Mouse (Mus musculus): ENCODE data around the gene Gm49601. TPM values are rescaled to one million over a fixed set of nuclear protein-coding genes. Genes with fewer than 3 reads are reported as not detected.
A peak's percentile ranks its signal among the peaks of the same experiment; 100 is the strongest.

Gene Gm49601
- polyA plus RNA-seq, 1 experiment from 2014 or later, result 2.4 TPM

DNA sequence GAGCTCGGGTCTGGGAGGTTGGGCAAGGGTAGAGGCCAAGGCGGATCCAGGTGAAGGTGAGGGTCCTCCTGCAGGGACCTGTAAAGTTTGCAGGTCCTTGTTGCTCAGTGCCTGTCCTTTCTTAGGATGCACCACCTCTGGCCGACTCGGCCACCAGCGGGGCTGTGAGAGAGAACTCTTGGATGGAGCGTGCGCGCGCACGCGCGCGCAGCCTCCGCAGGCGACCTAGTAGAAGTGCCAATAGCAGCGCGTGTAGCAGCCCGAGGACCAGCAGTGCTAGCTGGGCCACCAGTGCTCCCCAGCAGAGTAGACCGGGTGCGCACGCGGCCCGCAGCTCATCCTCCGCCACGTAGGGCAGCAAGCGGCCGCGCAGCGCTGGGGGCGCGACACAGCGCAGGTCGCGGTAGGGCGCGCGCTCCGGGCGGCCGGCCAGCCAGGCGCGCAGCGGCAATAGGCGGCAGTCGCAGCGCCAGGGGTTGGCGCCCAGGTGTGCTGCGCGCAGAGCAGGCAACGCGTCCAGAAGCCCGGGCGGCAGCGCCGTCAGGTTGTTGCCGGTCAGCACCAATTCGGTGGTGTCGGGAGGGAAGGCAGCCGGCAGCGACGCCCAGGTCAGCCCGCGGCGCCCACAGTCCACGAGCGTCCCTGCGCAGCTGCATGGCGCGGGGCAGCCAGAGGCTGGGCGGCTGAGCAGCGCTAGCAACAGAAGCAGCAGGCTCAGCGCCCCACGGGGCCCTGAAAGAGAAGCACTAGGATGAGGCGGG, 5.4 kb downstream of the Gm49601 start:
- H3K27ac ChIP-seq (replicated peaks; ENCODE audit: low read depth, low read length), result no peak overlapping the region
- ATAC-seq (ENCODE audit: insufficient number of reproducible peaks, low FRiP score, low TSS enrichment, low read depth), result no peak
- DNase-seq (ENCODE audit: low spot score), result peak; percentile 68

DNA sequence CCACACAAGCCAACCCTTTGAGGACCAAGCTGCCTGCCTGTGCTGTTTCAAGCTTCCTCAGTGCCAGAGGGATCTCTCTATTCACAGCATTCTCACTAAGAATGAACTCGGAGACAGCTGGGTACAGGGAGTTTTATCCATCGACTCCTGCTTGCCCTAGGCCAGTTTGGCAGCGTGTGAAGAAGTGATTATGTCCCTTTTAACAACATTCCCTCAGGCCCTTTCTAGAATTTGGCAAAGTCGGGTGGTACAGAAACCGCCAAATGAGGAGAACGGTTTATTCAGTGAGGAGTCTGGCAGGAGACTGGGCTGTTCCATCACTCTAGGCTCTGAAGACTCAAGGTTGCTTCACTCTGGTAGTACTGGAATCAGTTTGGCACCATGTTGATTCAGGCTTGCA, 6.0 kb downstream of the Gm49601 start:
- ATAC-seq (ENCODE audit: insufficient number of reproducible peaks, low FRiP score, low TSS enrichment, low read depth) (no peak), DNase-seq (ENCODE audit: low spot score) (no peak)
- no peaks in the 10 kb centered on the region for H3K9me3 ChIP-seq (ENCODE audit: control insufficient read depth, low read length)
- H3K4me2 ChIP-seq (ENCODE audit: low read depth, severe bottlenecking), result peak overlapping the region; percentile 89; the same call in 1 of the 2 replicates
- H3K4me1 ChIP-seq (ENCODE audit: control insufficient read depth, insufficient read depth, low read length), result peaks cover 22% of the 10 kb centered on the region
- no peak overlapping the region for H3K9ac ChIP-seq (ENCODE audit: low read length)
- 14% methylated on average over 6 of the region's 6 CpGs for WGBS
- H3K36me3 ChIP-seq (ENCODE audit: control insufficient read depth, insufficient read depth, low read length), result no peaks in the 10 kb centered on the region
- peaks cover 77% of the 10 kb centered on the region for H3K27me3 ChIP-seq (ENCODE audit: control insufficient read depth, insufficient read depth, low read length)
- H3K27ac ChIP-seq (replicated peaks; ENCODE audit: low read depth, low read length), result no peak overlapping the region
- H3K4me3 ChIP-seq (ENCODE audit: low read depth, low read length), result peak overlapping the region; percentile 41

More for the DNA sequence above, 5.4 kb downstream of the Gm49601 start:
- H3K4me3 ChIP-seq (ENCODE audit: low read depth, low read length), result peak overlapping the region; percentile 41
- WGBS, result under 1% methylated on average over 74 of the region's 74 CpGs
- H3K4me2 ChIP-seq (ENCODE audit: low read depth, severe bottlenecking), result peak overlapping the region; percentile 89
- peaks cover 81% of the 10 kb centered on the region for H3K27me3 ChIP-seq (ENCODE audit: control insufficient read depth, insufficient read depth, low read length)
- no peaks in the 10 kb centered on the region for H3K9me3 ChIP-seq (ENCODE audit: control insufficient read depth, low read length)
- peak overlapping the region; percentile 32; the same call in 1 of the 2 replicates for H3K9ac ChIP-seq (ENCODE audit: low read length)
- no peaks in the 10 kb centered on the region for H3K36me3 ChIP-seq (ENCODE audit: control insufficient read depth, insufficient read depth, low read length)
- H3K4me1 ChIP-seq (ENCODE audit: control insufficient read depth, insufficient read depth, low read length), result peaks cover 22% of the 10 kb centered on the region

DNA sequence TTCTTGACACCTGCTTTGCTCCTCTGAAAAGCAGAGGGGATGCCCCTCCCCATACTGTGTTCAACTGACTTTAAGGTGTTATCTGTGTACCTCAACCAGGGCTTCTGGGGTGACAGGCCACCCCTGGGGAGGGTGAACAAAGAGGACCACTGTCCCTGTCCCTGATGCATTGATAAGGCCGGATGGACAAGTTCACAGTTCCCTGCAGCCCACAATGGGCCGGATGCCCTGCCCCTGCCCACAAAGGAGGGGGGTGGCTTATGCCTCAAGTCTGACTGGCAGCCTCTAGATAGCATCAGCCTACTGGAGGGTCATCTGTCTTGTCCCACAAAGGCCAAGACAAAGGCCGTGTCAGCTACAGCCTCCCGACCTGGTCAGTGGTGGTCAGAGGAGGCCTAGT, 7.1 kb downstream of the Gm49601 start:
- Histone ChIP-seq H3K36me3 (ENCODE audit: control insufficient read depth, insufficient read depth, low read length) (no peaks in the 10 kb centered on the region), H3K9ac (ENCODE audit: low read length) (no peak overlapping the region), H3K27me3 (ENCODE audit: control insufficient read depth, insufficient read depth, low read length) (peaks cover 71% of the 10 kb centered on the region), H3K4me1 (ENCODE audit: control insufficient read depth, insufficient read depth, low read length) (peaks cover 22% of the 10 kb centered on the region), H3K4me3 (ENCODE audit: low read depth, low read length) (no peak overlapping the region), H3K9me3 (ENCODE audit: control insufficient read depth, low read length) (no peaks in the 10 kb centered on the region), H3K27ac (replicated peaks; ENCODE audit: low read depth, low read length) (no peak overlapping the region), H3K4me2 (ENCODE audit: low read depth, severe bottlenecking) (no peak overlapping the region)
- ATAC-seq (ENCODE audit: insufficient number of reproducible peaks, low FRiP score, low TSS enrichment, low read depth) (no peak), DNase-seq (ENCODE audit: low spot score) (no peak)
- WGBS, result 58% methylated on average over 4 of the region's 4 CpGs

DNA sequence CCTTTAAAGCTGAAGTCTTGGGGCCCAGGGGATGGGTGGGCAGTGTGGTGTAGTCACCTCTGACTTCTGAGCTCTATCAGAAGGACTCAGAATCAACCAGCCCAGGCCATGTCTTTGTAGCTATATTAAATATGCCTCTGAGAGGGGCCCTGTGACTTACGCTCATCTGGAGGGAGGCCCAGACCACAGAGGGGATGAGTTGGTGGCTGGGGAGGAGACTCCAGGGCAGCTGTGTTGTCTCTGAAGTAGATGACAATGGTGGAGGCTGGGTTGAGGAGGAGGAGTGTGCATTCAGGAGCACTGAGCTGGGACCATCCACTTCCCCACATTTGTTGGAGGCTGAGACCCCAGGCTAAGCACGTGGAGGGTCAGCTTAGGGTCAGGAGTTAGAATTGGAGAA, 7.9 kb downstream of the Gm49601 start:
- ATAC-seq (ENCODE audit: insufficient number of reproducible peaks, low FRiP score, low TSS enrichment, low read depth) (no peak), DNase-seq (ENCODE audit: low spot score) (no peak)
- Histone ChIP-seq H3K36me3 (ENCODE audit: control insufficient read depth, insufficient read depth, low read length) (no peaks in the 10 kb centered on the region), H3K27ac (replicated peaks; ENCODE audit: low read depth, low read length) (no peak overlapping the region), H3K27me3 (ENCODE audit: control insufficient read depth, insufficient read depth, low read length) (peaks cover 63% of the 10 kb centered on the region), H3K4me1 (ENCODE audit: control insufficient read depth, insufficient read depth, low read length) (peaks cover 24% of the 10 kb centered on the region), H3K9ac (ENCODE audit: low read length) (no peak overlapping the region), H3K4me2 (ENCODE audit: low read depth, severe bottlenecking) (no peak overlapping the region), H3K4me3 (ENCODE audit: low read depth, low read length) (no peak overlapping the region), H3K9me3 (ENCODE audit: control insufficient read depth, low read length) (no peaks in the 10 kb centered on the region)
- 74% methylated on average over 2 of the region's 2 CpGs for WGBS

DNA sequence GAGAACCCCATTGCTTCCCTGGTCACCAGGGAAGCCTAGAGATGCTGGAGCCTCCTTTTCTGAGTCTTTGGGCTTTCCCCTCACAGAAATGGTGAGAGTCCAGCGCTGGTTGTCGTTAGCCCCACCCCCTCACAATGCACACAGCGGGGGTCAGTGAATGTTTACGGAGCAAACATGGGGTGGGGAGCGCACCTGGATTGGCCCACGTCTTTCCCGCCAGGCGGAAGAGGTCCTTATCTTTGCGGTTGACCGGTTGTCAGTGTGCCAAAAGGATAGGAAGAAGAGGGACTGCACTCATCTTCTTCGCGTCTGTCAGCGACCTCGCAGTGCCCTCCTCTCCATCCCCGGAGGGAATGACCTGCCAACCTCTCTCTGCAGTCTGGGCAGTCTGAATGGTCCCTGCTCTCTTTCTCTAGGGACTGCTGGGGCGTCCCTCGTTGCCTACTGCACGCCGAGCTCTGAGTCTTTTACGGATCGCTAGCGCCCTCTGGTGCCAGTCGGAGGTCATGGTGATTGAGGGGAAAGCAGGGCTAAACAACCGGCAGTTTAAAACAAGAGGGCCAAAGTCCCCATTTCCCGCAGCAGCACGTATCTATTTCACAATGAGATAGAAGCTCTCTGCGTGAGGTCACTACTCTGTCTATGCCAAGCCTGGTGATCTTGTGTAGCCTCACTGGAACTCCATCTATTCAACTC, 8.7 kb downstream of the Gm49601 start:
- H3K27me3 ChIP-seq (ENCODE audit: control insufficient read depth, insufficient read depth, low read length), result peaks cover 55% of the 10 kb centered on the region
- H3K36me3 ChIP-seq (ENCODE audit: control insufficient read depth, insufficient read depth, low read length), result no peaks in the 10 kb centered on the region
- no peak overlapping the region for H3K4me3 ChIP-seq (ENCODE audit: low read depth, low read length)
- DNase-seq (ENCODE audit: low spot score), result peak; percentile 96
- no peak overlapping the region for H3K27ac ChIP-seq (replicated peaks; ENCODE audit: low read depth, low read length)
- H3K9ac ChIP-seq (ENCODE audit: low read length), result peak overlapping the region; percentile 30; the same call in 1 of the 2 replicates
- peak overlapping the region; percentile 43 for H3K4me2 ChIP-seq (ENCODE audit: low read depth, severe bottlenecking)
- no peak for ATAC-seq (ENCODE audit: insufficient number of reproducible peaks, low FRiP score, low TSS enrichment, low read depth)
- H3K9me3 ChIP-seq (ENCODE audit: control insufficient read depth, low read length), result no peaks in the 10 kb centered on the region
- WGBS, result 2% methylated on average over 27 of the region's 27 CpGs
- H3K4me1 ChIP-seq (ENCODE audit: control insufficient read depth, insufficient read depth, low read length), result peaks cover 32% of the 10 kb centered on the region

DNA sequence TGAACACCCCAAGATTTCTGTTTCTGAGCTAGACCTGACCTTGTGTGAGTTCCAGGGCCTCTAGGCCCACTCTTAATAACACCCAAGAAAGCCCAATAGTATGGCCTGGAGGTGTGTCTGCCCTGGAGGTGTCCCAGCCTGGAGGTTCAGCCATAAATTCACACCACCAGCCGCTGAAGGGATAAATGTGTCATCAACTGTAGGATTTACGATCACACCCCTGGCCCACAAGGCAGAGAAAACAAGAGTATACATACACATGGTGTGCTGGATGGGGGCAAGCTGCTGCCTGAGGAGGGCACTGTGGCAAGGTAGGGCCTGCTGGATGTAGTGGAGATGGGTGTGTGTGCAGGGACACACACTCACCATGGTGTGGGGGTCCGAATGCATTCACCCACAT, 12.9 kb downstream of the Gm49601 start:
- Histone ChIP-seq H3K27me3 (ENCODE audit: control insufficient read depth, insufficient read depth, low read length) (peaks cover 29% of the 10 kb centered on the region), H3K9me3 (ENCODE audit: control insufficient read depth, low read length) (no peaks in the 10 kb centered on the region), H3K36me3 (ENCODE audit: control insufficient read depth, insufficient read depth, low read length) (no peaks in the 10 kb centered on the region), H3K4me1 (ENCODE audit: control insufficient read depth, insufficient read depth, low read length) (peaks cover 34% of the 10 kb centered on the region), H3K4me2 (ENCODE audit: low read depth, severe bottlenecking) (no peak overlapping the region), H3K4me3 (ENCODE audit: low read depth, low read length) (no peak overlapping the region), H3K27ac (replicated peaks; ENCODE audit: low read depth, low read length) (no peak overlapping the region), H3K9ac (ENCODE audit: low read length) (no peak overlapping the region)
- peak; percentile 71 for DNase-seq (ENCODE audit: low spot score)
- WGBS, result 36% methylated on average over 3 of the region's 3 CpGs
- no peak; the same call in 1 of the 2 replicates for ATAC-seq (ENCODE audit: insufficient number of reproducible peaks, low FRiP score, low TSS enrichment, low read depth)

DNA sequence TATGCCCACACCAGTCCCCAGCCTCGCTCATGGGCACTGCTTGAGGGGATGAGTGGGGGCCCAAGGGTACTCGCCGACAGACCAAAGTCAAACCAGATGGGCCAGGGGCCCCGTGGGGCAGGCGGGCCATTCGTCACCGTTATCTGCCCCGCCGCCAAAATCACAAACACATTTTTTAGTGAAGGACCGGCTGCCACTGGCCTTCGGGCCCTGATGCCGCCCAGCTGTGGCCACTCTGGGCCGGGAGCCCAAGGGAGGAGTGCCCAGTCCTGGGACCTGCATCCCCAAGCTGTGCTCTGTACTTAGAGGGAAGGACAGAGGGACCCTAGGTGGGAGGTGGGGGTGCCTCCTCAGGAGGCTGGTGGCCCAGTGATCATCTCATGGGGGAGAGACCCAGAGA, 14.5 kb downstream of the Gm49601 start:
- H3K9ac ChIP-seq (ENCODE audit: low read length), result no peak overlapping the region
- H3K36me3 ChIP-seq (ENCODE audit: control insufficient read depth, insufficient read depth, low read length), result no peaks in the 10 kb centered on the region
- H3K4me3 ChIP-seq (ENCODE audit: low read depth, low read length), result no peak overlapping the region
- no peak overlapping the region for H3K27ac ChIP-seq (replicated peaks; ENCODE audit: low read depth, low read length)
- WGBS, result 16% methylated on average over 13 of the region's 13 CpGs
- ATAC-seq (ENCODE audit: insufficient number of reproducible peaks, low FRiP score, low TSS enrichment, low read depth) (no peak), DNase-seq (ENCODE audit: low spot score) (peak; percentile 44)
- no peak overlapping the region for H3K4me2 ChIP-seq (ENCODE audit: low read depth, severe bottlenecking)
- peaks cover 28% of the 10 kb centered on the region for H3K4me1 ChIP-seq (ENCODE audit: control insufficient read depth, insufficient read depth, low read length)
- peaks cover 24% of the 10 kb centered on the region for H3K27me3 ChIP-seq (ENCODE audit: control insufficient read depth, insufficient read depth, low read length)
- no peaks in the 10 kb centered on the region for H3K9me3 ChIP-seq (ENCODE audit: control insufficient read depth, low read length)

DNA sequence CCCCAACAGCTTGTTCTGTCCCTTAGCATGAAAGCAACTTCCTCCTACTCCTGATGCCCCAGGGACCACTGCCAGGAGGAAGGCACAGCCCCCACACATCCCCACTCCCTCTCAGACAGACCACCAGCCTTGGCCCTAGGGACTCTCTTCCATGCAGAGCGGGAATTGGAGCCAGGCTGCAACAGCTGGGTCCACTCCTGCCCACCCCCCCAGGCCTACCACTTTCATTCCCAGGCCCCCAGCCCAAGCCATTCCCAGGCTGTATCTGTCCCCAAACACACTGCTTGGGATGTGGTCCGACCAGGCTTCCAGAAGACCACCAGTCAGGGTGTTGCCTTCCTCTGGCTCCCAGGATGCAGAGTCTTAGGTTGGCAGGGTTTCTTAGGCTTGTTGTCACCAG, 17.1 kb downstream of the Gm49601 start:
- H3K27me3 ChIP-seq (ENCODE audit: control insufficient read depth, insufficient read depth, low read length), result peaks cover 17% of the 10 kb centered on the region
- WGBS, result 61% methylated on average over 2 of the region's 2 CpGs
- no peak overlapping the region for H3K4me3 ChIP-seq (ENCODE audit: low read depth, low read length)
- H3K27ac ChIP-seq (replicated peaks; ENCODE audit: low read depth, low read length), result no peak overlapping the region
- H3K4me2 ChIP-seq (ENCODE audit: low read depth, severe bottlenecking), result no peak overlapping the region
- H3K4me1 ChIP-seq (ENCODE audit: control insufficient read depth, insufficient read depth, low read length), result peaks cover 25% of the 10 kb centered on the region
- ATAC-seq (ENCODE audit: insufficient number of reproducible peaks, low FRiP score, low TSS enrichment, low read depth), result no peak
- no peak overlapping the region for H3K9ac ChIP-seq (ENCODE audit: low read length)
- no peaks in the 10 kb centered on the region for H3K9me3 ChIP-seq (ENCODE audit: control insufficient read depth, low read length)
- H3K36me3 ChIP-seq (ENCODE audit: control insufficient read depth, insufficient read depth, low read length), result no peaks in the 10 kb centered on the region
- DNase-seq (ENCODE audit: low spot score), result no peak

All from limb, embryonic 11.5 days (tissue).